Mouse (Mus musculus) gastrocnemius, postnatal 14 days (tissue): ENCODE results near the gene Patl1. TPM values are rescaled to one million over a fixed set of nuclear protein-coding genes. Genes with fewer than 3 reads are reported as not detected.
"Not testable (repeated sequence)": the region's sequence is repeated elsewhere in the genome, so short reads cannot be mapped to it uniquely, and the experiment has no call there.

Experiments
- DNase-seq: peaks from one replicate; pipeline ENCODE4 v3.0.0; 2021; ENCODE audit warnings: mixed read lengths
- intact Hi-C: fragments of 180-260 bp; cut with DNase I; formaldehyde crosslinking; loops from one replicate; pipeline ENCODE4 v1.15.1; 2025; ENCODE audit warnings: low total_unique reads
- long read RNA-seq, 2 experiments: library from polyadenylated mRNA; stranded (forward); transcript quantifications; one replicate each; pipeline ENCODE4 v2.0.0; 2021
- total RNA-seq, 2 experiments: library from RNA; stranded (reverse); gene quantifications; 2 replicates each; pipeline ENCODE4 v1.2.3; 2021

The Patl1 gene
- 10 to 100 TPM; 21.0 to 22.8 TPM for total RNA-seq
- long read RNA-seq, experiment 1, full-length matches to known transcripts: 7 of 15 reads
- long read RNA-seq, experiment 1, partial matches to known transcripts: 3 of 15 reads
- long read RNA-seq, experiment 1, other reads (novel, unspliced or antisense): 5 of 15 reads
- long read RNA-seq, experiment 2, full-length matches to known transcripts: 11 of 16 reads
- long read RNA-seq, experiment 2, partial matches to known transcripts: 0 of 16 reads
- long read RNA-seq, experiment 2, other reads (novel, unspliced or antisense): 5 of 16 reads

- intact Hi-C loops: loop anchor here (10.0 kb wide), 1 partner anchor 137 kb away; the partner anchor contains the start of gene Mrpl16
- DNase-seq: peak; percentile 99
These were observed at the start of gene Patl1 for GRCm38 (mm10) chr19:11912037-11912532. Gene Patl1 (plus strand): TSS chr19:11912399.

- no peak for DNase-seq
- intact Hi-C loops: no loop called here
These were observed 44.4 kb upstream of the Patl1 start for GRCm38 (mm10) chr19:11867837-11868236.

GRCm38 (mm10) chr19:11875006-11875405, 37.2 kb upstream of the Patl1 start, which contains the start of gene Olfr1419:
Gene Olfr1419 (minus strand): TSS chr19:11875106.
- intact Hi-C loops: no loop called here
- no peak for DNase-seq

GRCm38 (mm10) chr19:11878404-11878803, 33.8 kb upstream of the Patl1 start:
- intact Hi-C loops, DNase-seq: not testable (repeated sequence)

GRCm38 (mm10) chr19:11886265-11886664, 25.9 kb upstream of the Patl1 start, which contains the start of gene Olfr1420:
Gene Olfr1420 (plus strand): TSS chr19:11886565.
- intact Hi-C loops: no loop called here
- no peak for DNase-seq

GRCm38 (mm10) chr19:11911021-11911420, 1.2 kb upstream of the Patl1 start:
- intact Hi-C loops: loop anchor here (10.0 kb wide), 1 partner anchor 136 kb away; the partner anchor contains the start of gene Mrpl16
- DNase-seq: no peak

- intact Hi-C loops: loop anchor here (10.0 kb wide), 1 partner anchor 137 kb away; the partner anchor contains the start of gene Mrpl16
- DNase-seq: peak; percentile 23
These were observed 596 bp upstream of the Patl1 start for GRCm38 (mm10) chr19:11911603-11912002.

- DNase-seq: peak; percentile 67
- intact Hi-C loops: loop anchor here (10.0 kb wide), 1 partner anchor 138 kb away; the partner anchor contains the start of gene Mrpl16
These were observed 428 bp downstream of the Patl1 start for GRCm38 (mm10) chr19:11912533-11913121.

GRCm38 (mm10) chr19:11915804-11916203, 3.6 kb downstream of the Patl1 start:
- no peak for DNase-seq
- intact Hi-C loops: loop anchor here (10.0 kb wide), 1 partner anchor 141 kb away; the partner anchor contains the start of gene Mrpl16

- no peak for DNase-seq
- intact Hi-C loops: no loop called here
These were observed 9.9 kb downstream of the Patl1 start for GRCm38 (mm10) chr19:11922068-11922467.

- intact Hi-C loops, DNase-seq: not testable (repeated sequence)
These were observed 10.3 kb downstream of the Patl1 start for GRCm38 (mm10) chr19:11922515-11922914.

- no peak for DNase-seq
- intact Hi-C loops: no loop called here
These were observed 14.2 kb downstream of the Patl1 start for GRCm38 (mm10) chr19:11926380-11926779.

GRCm38 (mm10) chr19:11928025-11928748, 16.0 kb downstream of the Patl1 start:
- no peak for DNase-seq
- intact Hi-C loops: no loop called here

GRCm38 (mm10) chr19:11946460-11946859, 34.3 kb downstream of the Patl1 start:
- intact Hi-C loops: not testable (repeated sequence)

GRCm38 (mm10) chr19:11949878-11950277, 37.7 kb downstream of the Patl1 start:
- intact Hi-C loops: no loop called here
- no peak for DNase-seq

More at GRCm38 (mm10) chr19:11946460-11946859, 34.3 kb downstream of the Patl1 start:
- DNase-seq: not testable (repeated sequence)

GRCm38 (mm10) chr19:11950747-11951146, 38.5 kb downstream of the Patl1 start:
- intact Hi-C loops: no loop called here
- no peak for DNase-seq

GRCm38 (mm10) chr19:11954206-11954605, 42.0 kb downstream of the Patl1 start:
- no peak for DNase-seq
- intact Hi-C loops: no loop called here

- intact Hi-C loops: no loop called here
- no peak for DNase-seq
These were observed 44.4 kb downstream of the Patl1 start for GRCm38 (mm10) chr19:11956636-11957035.

GRCm38 (mm10) chr19:11957396-11957795, 45.2 kb downstream of the Patl1 start:
- DNase-seq: no peak
- intact Hi-C loops: no loop called here

GRCm38 (mm10) chr19:11957846-11958245, 45.6 kb downstream of the Patl1 start:
- no peak for DNase-seq
- intact Hi-C loops: no loop called here
